Mouse (Mus musculus) embryonic fibroblast, embryonic 13.5 days (primary cell): ENCODE data around the gene Slc25a20.

Experiments used
- CTCF ChIP-seq: IDR thresholded peaks from 2 replicates; pipeline ENCODE4 v1.5.1; 2011; ENCODE audit warnings: mild to moderate bottlenecking, control low read depth, low read length, moderate library complexity, borderline replicate concordance; ENCODE audit not compliant: insufficient read depth
- POLR2A ChIP-seq: IDR thresholded peaks from 2 replicates; pipeline ENCODE4 v1.6.1; 2011; ENCODE audit warnings: low read depth, mild to moderate bottlenecking, control low read depth, low read length, moderate library complexity

DNA sequence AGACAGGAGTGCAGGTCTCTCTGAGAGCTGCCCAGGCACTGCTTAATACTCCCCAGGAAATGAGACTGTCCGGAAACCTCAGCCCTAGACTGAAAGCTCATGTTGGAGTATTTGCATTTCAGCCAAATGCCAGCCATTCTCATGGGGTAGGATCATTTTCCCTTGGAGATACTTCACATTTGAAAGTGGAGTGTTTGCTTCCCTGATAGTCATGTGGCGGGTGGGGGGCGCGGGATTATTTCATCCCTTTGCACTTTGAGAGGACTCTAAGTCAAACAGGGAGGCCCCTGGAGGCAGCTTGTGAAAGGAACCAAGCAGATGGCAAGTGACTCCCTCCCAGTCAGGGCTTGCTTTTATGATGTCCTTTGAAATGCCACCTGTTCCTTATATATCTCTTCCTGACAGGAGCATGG is 24.6 kb downstream of the Slc25a20 start:
- TF ChIP-seq POLR2A, result no peak
- no peak for TF ChIP-seq CTCF
